Mouse (Mus musculus) adrenal gland, postnatal 4 days (tissue): ENCODE data around the gene Hoxc6. TPM values are rescaled to one million over a fixed set of nuclear protein-coding genes. Genes with fewer than 3 reads are reported as not detected.

Experiments
- DNase-seq, 2 experiments: peaks; one replicate each; pipeline ENCODE4 v3.0.0; 2021 to 2022; ENCODE audit warnings: low spot score in 2 of 2, mixed read lengths in 2 of 2
- total RNA-seq, 2 experiments: library from RNA; stranded (reverse); gene quantifications; 2 replicates each; pipeline ENCODE4 v1.2.3; 2021

The Hoxc6 gene
- total RNA-seq, 2 experiments from 2014 or later: 40.3 to 41.5 TPM

GRCm38 (mm10) chr15:103010847-103011555 lies 12.9 kb downstream of the Hoxc6 start:
- no peak for DNase-seq

- no peak for DNase-seq
Observed at GRCm38 (mm10) chr15:103011928-103012486, 13.9 kb downstream of the Hoxc6 start.

DNA sequence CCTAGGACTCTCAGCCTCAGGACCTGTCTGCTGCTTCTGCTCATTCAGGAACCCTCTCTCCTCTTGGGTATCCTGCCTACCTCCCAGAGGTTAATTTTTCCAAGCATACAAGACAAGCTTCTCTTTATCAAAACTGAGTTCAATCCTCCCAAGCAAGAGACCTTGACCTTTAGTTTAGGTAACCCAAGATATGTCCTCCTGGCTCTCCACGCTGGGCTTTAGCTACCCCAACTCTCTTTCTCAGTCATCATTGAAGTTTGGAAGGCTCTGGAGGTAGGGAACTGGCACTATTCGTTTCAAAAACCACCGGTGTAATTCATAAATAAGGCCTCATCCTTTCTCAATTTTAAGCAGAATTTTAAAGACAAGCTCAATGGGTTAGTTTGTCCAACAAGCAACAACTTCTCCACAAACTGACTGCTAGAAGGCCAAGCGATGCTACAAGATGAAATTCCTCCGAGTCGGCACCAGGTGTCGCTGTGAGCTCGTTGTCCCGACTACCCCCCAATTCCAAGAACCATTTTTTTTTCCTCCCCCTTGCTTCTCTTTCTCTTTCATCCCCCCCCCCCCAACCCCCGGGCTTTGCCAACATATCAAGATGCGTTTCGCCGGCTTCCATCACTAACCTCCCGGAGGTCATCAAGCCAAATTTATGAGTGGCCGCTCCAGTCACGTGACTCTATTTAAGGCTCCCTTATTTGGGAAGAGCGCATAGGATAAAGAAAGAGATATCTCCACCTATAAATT lies 15.4 kb downstream of the Hoxc6 start:
- no peak for DNase-seq

GRCm38 (mm10) chr15:103014166-103015008 lies 16.3 kb downstream of the Hoxc6 start:
- no peak for DNase-seq

GRCm38 (mm10) chr15:103015009-103015399 lies 16.9 kb downstream of the Hoxc6 start:
- DNase-seq: no peak

GRCm38 (mm10) chr15:103015406-103016166 lies 17.5 kb downstream of the Hoxc6 start:
- DNase-seq: no peak

GRCm38 (mm10) chr15:103018636-103019035 lies 20.6 kb downstream of the Hoxc6 start, which contains the start of gene Hoxc4:
Gene Hoxc4, plus strand, starts transcription at chr15:103018934.
- DNase-seq: no peak

DNA sequence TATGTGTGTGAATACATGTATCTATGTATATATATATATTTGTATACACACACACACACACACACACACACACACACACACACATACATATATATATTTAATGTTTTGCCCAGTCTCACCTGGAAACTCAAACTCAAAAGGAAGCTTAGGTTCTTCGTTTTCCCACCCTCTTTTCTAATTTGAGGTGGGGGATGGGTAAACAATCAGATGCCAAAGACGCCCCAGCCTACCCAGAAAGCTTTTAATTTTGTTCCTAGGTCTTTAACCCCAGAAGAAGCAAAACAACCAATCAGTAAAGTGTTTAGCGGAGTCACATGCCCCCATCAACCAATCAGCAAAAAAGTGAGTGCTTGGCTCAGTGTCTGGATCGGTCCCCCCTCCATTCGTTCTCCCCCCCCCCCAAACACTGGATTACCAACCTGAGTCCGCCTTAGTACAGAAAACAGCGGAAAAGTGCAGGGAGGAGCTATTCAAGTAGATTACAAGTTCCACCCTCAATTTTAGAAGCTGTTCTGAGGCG lies 22.9 kb downstream of the Hoxc6 start:
- no peak for DNase-seq

DNA sequence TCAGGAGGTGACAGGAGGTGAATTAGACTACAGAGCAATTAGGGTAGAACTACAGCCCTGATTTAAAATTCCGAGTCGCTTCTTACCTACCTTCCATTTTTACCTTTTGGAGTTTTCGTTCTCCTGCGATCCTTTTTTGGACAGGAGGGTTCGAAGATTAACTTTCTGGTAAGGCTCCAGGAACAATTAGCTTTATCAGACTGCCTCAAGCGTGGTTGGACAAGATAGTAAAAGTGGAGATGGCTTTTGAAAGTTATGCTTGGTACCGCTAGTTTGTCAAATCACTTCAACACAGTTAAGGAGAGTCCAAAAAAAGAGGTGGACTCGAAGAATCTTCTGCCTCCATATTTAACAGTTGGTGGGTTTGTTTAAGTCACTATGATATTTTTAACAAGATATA lies 23.5 kb downstream of the Hoxc6 start:
- DNase-seq: no peak

DNA sequence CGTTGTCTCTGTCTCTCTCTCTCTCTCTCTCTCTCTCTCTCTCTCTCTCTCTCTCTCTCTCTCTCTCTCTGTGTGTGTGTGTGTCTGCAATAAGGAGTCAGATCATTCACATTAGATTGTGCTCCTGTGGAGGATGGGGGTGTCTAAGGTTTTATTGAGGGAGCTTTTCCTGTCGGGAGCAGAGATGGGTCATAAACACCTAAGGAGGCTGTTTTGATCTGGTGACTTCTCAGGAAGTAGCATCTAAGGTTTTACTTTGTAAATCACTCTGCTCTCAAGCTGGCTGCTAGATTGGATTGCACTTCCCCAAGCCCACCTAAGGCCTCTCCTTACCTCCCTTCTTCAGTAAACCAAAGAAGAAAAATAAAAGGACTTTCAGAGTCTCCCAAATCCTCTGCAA lies 26.1 kb downstream of the Hoxc6 start:
- no peak for DNase-seq

GRCm38 (mm10) chr15:103027266-103028235 lies 29.5 kb downstream of the Hoxc6 start:
- DNase-seq: no peak

GRCm38 (mm10) chr15:103028916-103029512 lies 31.0 kb downstream of the Hoxc6 start:
- DNase-seq: no peak

- no peak for DNase-seq
Observed at GRCm38 (mm10) chr15:103030142-103030541, 32.1 kb downstream of the Hoxc6 start.

DNA sequence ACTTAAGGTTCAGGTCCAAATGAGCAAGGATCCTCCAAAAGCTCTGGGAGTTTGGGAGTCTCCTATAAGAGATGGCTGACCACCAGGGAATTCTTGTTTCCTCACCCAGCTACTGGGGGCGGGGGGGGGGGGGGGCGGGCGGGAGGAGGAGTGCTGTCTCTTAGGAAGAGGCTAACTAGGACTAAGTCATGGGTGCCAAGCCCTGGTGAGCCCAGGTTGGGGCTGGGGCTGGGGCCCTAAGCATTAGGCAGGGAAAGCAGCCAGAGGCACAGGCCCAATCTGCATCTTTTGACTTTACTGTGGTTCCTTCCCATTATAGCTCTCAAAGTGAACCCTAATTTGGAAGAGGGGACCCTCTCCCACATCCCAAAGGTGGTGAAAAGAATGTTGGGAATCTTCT lies 34.1 kb downstream of the Hoxc6 start:
- no peak for DNase-seq

DNA sequence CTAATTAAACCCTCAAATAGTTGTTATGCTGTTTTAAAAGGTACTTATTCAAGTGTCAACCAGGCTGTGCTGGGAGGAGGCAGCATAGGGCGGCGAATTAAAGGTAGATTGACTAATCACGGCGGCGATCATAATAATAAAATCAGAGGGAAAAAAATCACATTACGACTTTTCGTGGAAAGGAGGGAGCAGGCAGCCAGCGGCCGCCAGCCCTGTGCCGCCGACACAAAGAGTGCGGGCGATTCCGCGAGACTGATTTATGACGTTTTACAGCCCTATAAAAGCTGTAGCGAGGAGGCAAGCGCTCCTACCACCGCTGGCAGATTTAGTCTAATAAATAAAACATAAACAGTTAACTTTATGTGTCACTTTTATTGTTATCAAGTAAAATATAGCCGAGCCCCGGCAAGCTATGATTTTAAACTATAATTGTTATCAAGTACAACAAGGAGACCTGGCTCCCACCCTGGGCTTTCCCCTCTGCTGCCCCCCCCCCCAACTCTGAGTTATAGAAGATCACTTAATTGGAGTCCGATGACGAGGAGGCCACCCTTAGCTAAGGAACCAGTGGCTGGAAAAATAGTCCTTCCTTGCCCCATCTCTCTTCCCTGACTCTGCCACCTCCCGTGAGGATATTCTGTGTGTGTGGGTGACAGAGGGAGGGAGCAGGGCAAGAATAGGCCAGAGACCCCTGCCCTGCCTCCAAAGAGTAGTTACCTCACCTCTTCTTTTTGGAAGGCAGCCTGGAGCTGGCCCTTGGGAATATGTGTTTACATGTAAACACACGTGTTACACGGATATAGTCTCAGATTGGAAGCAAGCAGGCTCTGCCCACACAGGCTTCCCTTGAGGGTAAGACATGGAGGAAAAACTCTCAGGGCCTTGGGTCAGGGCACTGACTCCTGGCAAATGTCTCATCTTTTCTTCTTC lies 34.9 kb downstream of the Hoxc6 start:
- DNase-seq: no peak

- DNase-seq: no peak
Observed at GRCm38 (mm10) chr15:103034043-103034806, 36.2 kb downstream of the Hoxc6 start.
